9 mouse cellular contexts compared by ENCODE assay signal in genomic region chr5:135932359-135932758, GRCm38 (mm10). TPM values are rescaled to one million over a fixed set of nuclear protein-coding genes. Genes with fewer than 3 reads are reported as not detected.
A peak's percentile ranks its signal among the peaks of the same experiment; 100 is the strongest.
DNase-seq lines count a peak whose midpoint lies in the region; ATAC-seq and TF ChIP-seq lines count a peak whose summit lies in the region.
"Had no signal": no experiment of that assay in that cellular context is flagged by ENCODE, and none has a peak within 500 bp of the region (broad histone marks: within the 10 kb centered on the region; RNA-seq: fewer than 3 reads in every experiment).

No protein-coding gene starts in this region.

- H3K27ac ChIP-seq in heart, embryonic 14.5 days (replicated peaks in 1 of 2; ENCODE audit: control insufficient read depth in 1 of 2, insufficient read depth in 1 of 2, low read depth in 2 of 2, low read length in 2 of 2): no peak overlapping the region
- H3K27ac ChIP-seq in hindbrain, embryonic 14.5 days: no peak overlapping the region
- peak overlapping the region; percentile 32; the same call in 1 of the 2 replicates for H3K27ac ChIP-seq in midbrain, postnatal 0 days (ENCODE audit: low read depth, low read length)

- H3K27me3 ChIP-seq in heart, embryonic 14.5 days (ENCODE audit: control insufficient read depth, insufficient read depth, low read length): no peaks in the 10 kb centered on the region
- H3K27me3 ChIP-seq in hindbrain, embryonic 14.5 days (ENCODE audit: control insufficient read depth, insufficient read depth, low read length): no peaks in the 10 kb centered on the region
- H3K27me3 ChIP-seq in midbrain, postnatal 0 days (ENCODE audit: insufficient read depth, low read length): no peaks in the 10 kb centered on the region

- H3K9me3 ChIP-seq in heart, embryonic 14.5 days (ENCODE audit: control insufficient read depth, low read length): no peaks in the 10 kb centered on the region
- no peaks in the 10 kb centered on the region for H3K9me3 ChIP-seq in hindbrain, embryonic 14.5 days (ENCODE audit: control insufficient read depth, low read length)
- no peaks in the 10 kb centered on the region for H3K9me3 ChIP-seq in midbrain, postnatal 0 days (ENCODE audit: low read length)

- WGBS in heart, embryonic 14.5 days: 55% methylated on average over 2 of the region's 2 CpGs
- 52% methylated on average over 2 of the region's 2 CpGs for WGBS in hindbrain, embryonic 14.5 days
- 47% methylated on average over 2 of the region's 2 CpGs for WGBS in midbrain, postnatal 0 days

- DNase-seq in heart, postnatal 14 days: no peak
- DNase-seq in NIH3T3 (ENCODE audit: low read depth): peak; percentile 34
- DNase-seq in hindbrain, embryonic 14.5 days (ENCODE audit: low spot score): peak; percentile 46
- peak; percentile 75 for DNase-seq in midbrain, postnatal 0 days (ENCODE audit: low spot score)
- DNase-seq in layer of hippocampus, postnatal 36 days: no peak
- no peak for DNase-seq in layer of hippocampus, adult 8-10 months (ENCODE audit: low spot score in 2 of 2)
- no peak for DNase-seq in embryo, embryonic 11 days

- no peak overlapping the region for H3K9ac ChIP-seq in heart, embryonic 14.5 days (ENCODE audit: low read length)
- H3K9ac ChIP-seq in hindbrain, embryonic 14.5 days: peak overlapping the region; percentile 89
- H3K9ac ChIP-seq in midbrain, postnatal 0 days (replicated peaks; ENCODE audit: low read length, poor library complexity, severe bottlenecking): peak overlapping the region; percentile 97

- intact Hi-C loops in heart, postnatal 14 days (cut with DNase I): no loop called here

- no peak for ATAC-seq in heart, embryonic 14.5 days (ENCODE audit: insufficient number of reproducible peaks, insufficient read depth, low FRiP score, low read depth)
- ATAC-seq in hindbrain, embryonic 14.5 days (ENCODE audit: low FRiP score): no peak
- no peak for ATAC-seq in midbrain, postnatal 0 days (ENCODE audit: low FRiP score)

- H3K4me2 ChIP-seq in heart, embryonic 14.5 days (ENCODE audit: low read length): peak overlapping the region; percentile 70
- H3K4me2 ChIP-seq in hindbrain, embryonic 14.5 days (replicated peaks): peak overlapping the region; percentile 84
- H3K4me2 ChIP-seq in midbrain, postnatal 0 days (ENCODE audit: low read depth, low read length, poor library complexity, severe bottlenecking): peak overlapping the region; percentile 54

- H3K4me3 ChIP-seq in heart, embryonic 14.5 days (ENCODE audit: control insufficient read depth in 1 of 2, insufficient read depth in 1 of 2, low read depth in 1 of 2, low read length in 2 of 2): no peak overlapping the region
- H3K4me3 ChIP-seq in hindbrain, embryonic 14.5 days (replicated peaks; ENCODE audit: low read length): peak overlapping the region; percentile 67
- peak overlapping the region; percentile 65 for H3K4me3 ChIP-seq in midbrain, postnatal 0 days (ENCODE audit: low read depth, low read length)

- TF ChIP-seq CTCF in midbrain, postnatal 0 days (IDR thresholded peaks at IDR 0.05): no peak

- peaks cover 51% of the 10 kb centered on the region for H3K36me3 ChIP-seq in heart, embryonic 14.5 days (ENCODE audit: control insufficient read depth, insufficient read depth, low read length)
- peaks cover 42% of the 10 kb centered on the region for H3K36me3 ChIP-seq in hindbrain, embryonic 14.5 days (replicated peaks; ENCODE audit: control insufficient read depth, insufficient read depth)
- H3K36me3 ChIP-seq in midbrain, postnatal 0 days (ENCODE audit: insufficient read depth, low read length): 0 out of 2 replicates have a peak, but pooled peaks cover 12% of the 10 kb centered on the region

- H3K4me1 ChIP-seq in heart, embryonic 14.5 days (ENCODE audit: control insufficient read depth in 2 of 2, insufficient read depth in 2 of 2, low read length in 2 of 2): peaks cover 8 to 23% of the 10 kb centered on the region in 2 experiments
- peaks cover 37% of the 10 kb centered on the region for H3K4me1 ChIP-seq in hindbrain, embryonic 14.5 days (replicated peaks; ENCODE audit: control insufficient read depth, insufficient read depth, low read length)
- no peaks in the 10 kb centered on the region; the same call in 1 of the 2 replicates for H3K4me1 ChIP-seq in midbrain, postnatal 0 days (ENCODE audit: insufficient read depth, low read length)

RNA-seq across cellular contexts. Expression of gene Ywhag, which starts 2.1 kb away (rescaled TPM):
- 72.5 and 84.8 TPM in 2 replicates for polyA plus RNA-seq in heart, embryonic 14.5 days (2014; fragmentation: Nextera tagmentation; extraction: Ambion mirVana)
- 100 to 1,000 TPM; 284 to 301 TPM for total RNA-seq in heart, postnatal 14 days (2021)
- 429 and 481 TPM in 2 replicates for polyA plus RNA-seq in hindbrain, embryonic 14.5 days (2014; fragmentation: Nextera tagmentation; extraction: Ambion mirVana)
- total RNA-seq in midbrain, postnatal 0 days (2014; rRNA removed): 357 and 411 TPM in 2 replicates
- polyA plus RNA-seq in midbrain, postnatal 0 days (2015; fragmentation: Nextera tagmentation; extraction: Ambion mirVana): 906 and 919 TPM in 2 replicates
- total RNA-seq in layer of hippocampus, postnatal 36 days (2021): 1,000 to 10,000 TPM; 1,259 to 1,347 TPM
- 1,000 to 10,000 TPM; 1,040 to 1,170 (median 1,116) TPM for total RNA-seq in layer of hippocampus, adult 8-10 months (2022)

RNA-seq across cellular contexts. Expression of gene Ssc4d, which starts 42.0 kb away (rescaled TPM):
- 0.39 and 0.68 TPM in 2 replicates for polyA plus RNA-seq in heart, embryonic 14.5 days (2014; fragmentation: Nextera tagmentation; extraction: Ambion mirVana)
- total RNA-seq in heart, postnatal 14 days (2021): 1 to 10 TPM in 1 of 2 experiments, under 1 TPM in 1; 0.41 to 1.3 TPM
- polyA plus RNA-seq in hindbrain, embryonic 14.5 days (2014; fragmentation: Nextera tagmentation; extraction: Ambion mirVana): 1.5 TPM in 2 replicates
- total RNA-seq in midbrain, postnatal 0 days (2014; rRNA removed): 8.0 and 8.9 TPM in 2 replicates
- 3.6 TPM in 2 replicates for polyA plus RNA-seq in midbrain, postnatal 0 days (2015; fragmentation: Nextera tagmentation; extraction: Ambion mirVana)
- 1 to 10 TPM; 1.4 to 1.7 TPM for total RNA-seq in layer of hippocampus, postnatal 36 days (2021)
- total RNA-seq in layer of hippocampus, adult 8-10 months (2022): 1 to 10 TPM in 2 of 4 experiments, under 1 TPM in 2; 0.76 to 1.7 (median 0.99) TPM

RNA-seq across cellular contexts. Expression of gene Hspb1, which starts 44.6 kb away (rescaled TPM):
- 911 and 1,014 TPM in 2 replicates for polyA plus RNA-seq in heart, embryonic 14.5 days (2014; fragmentation: Nextera tagmentation; extraction: Ambion mirVana)
- 100 to 1,000 TPM; 271 to 306 TPM for total RNA-seq in heart, postnatal 14 days (2021)
- polyA plus RNA-seq in hindbrain, embryonic 14.5 days (2014; fragmentation: Nextera tagmentation; extraction: Ambion mirVana): 10.3 and 10.6 TPM in 2 replicates
- total RNA-seq in midbrain, postnatal 0 days (2014; rRNA removed): 26.2 and 28.8 TPM in 2 replicates
- 19.2 and 19.3 TPM in 2 replicates for polyA plus RNA-seq in midbrain, postnatal 0 days (2015; fragmentation: Nextera tagmentation; extraction: Ambion mirVana)
- total RNA-seq in layer of hippocampus, postnatal 36 days (2021): 10 to 100 TPM; 19.2 to 28.1 TPM
- 10 to 100 TPM; 17.8 to 30.2 (median 23.0) TPM for total RNA-seq in layer of hippocampus, adult 8-10 months (2022)

RNA-seq across cellular contexts. Expression of gene Zp3, which starts 47.5 kb away (rescaled TPM):
- polyA plus RNA-seq in heart, embryonic 14.5 days (2014; fragmentation: Nextera tagmentation; extraction: Ambion mirVana): not detected in 2 replicates
- not detected for total RNA-seq in heart, postnatal 14 days (2021)
- not detected in 2 replicates for polyA plus RNA-seq in hindbrain, embryonic 14.5 days (2014; fragmentation: Nextera tagmentation; extraction: Ambion mirVana)
- 0.99 TPM in 1 of 2 replicates, not detected in the other for total RNA-seq in midbrain, postnatal 0 days (2014; rRNA removed)
- polyA plus RNA-seq in midbrain, postnatal 0 days (2015; fragmentation: Nextera tagmentation; extraction: Ambion mirVana): 0.21 and 0.27 TPM in 2 replicates
- not detected for total RNA-seq in layer of hippocampus, postnatal 36 days (2021)
- total RNA-seq in layer of hippocampus, adult 8-10 months (2022): not detected
- polyA plus RNA-seq: large intestine, adult 2 months had no signal

Comparison
In these comparisons a context has a peak if more than half of its experiments do, and no peak if none do; other contexts are left out.
1. H3K4me3 ChIP-seq: peak in hindbrain, embryonic 14.5 days (single experiment) and midbrain, postnatal 0 days (single experiment); none in heart, embryonic 14.5 days (0 of 2).
2. DNase-seq: peak in NIH3T3 (single experiment), hindbrain, embryonic 14.5 days (single experiment) and midbrain, postnatal 0 days (single experiment); none in heart, postnatal 14 days (0 of 2), layer of hippocampus, postnatal 36 days (0 of 2), layer of hippocampus, adult 8-10 months (0 of 2) and embryo, embryonic 11 days (single experiment).
3. Peak in every context shown above with its lines, with median percentiles within 50 percentile points of each other: H3K4me2 ChIP-seq.